Mouse (Mus musculus): Measurements from ENCODE around the gene Dtx4.

Gene Dtx4

GRCm38 (mm10) chr19:12466204-12466603 is 35.0 kb downstream of the Dtx4 start:
- DNase-seq (ENCODE audit: low read depth, low spot score): peak; percentile 89

GRCm38 (mm10) chr19:12465530-12466144 is 35.6 kb downstream of the Dtx4 start:
- no peak for DNase-seq (ENCODE audit: low read depth, low spot score)

DNA sequence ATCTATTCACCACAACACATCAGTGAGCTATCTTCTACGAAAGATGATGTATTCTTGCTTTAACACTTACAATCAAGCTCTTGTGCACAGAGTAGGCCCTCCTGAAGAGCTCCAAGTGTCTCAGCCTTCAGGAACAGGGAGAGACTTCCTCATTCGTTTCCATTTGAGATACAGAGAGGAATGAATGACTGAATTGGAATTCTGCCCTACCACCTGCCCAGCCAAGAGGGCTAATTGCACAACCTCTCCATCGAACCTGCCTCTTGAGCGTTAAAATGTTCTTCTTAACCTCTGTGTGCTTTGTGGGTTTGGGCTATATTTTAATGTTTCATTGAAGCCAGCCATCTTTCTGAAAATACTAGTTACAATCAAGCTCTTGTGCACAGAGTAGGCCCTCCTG is 36.6 kb downstream of the Dtx4 start:
- DNase-seq (ENCODE audit: low read depth, low spot score): peak; percentile 33

DNA sequence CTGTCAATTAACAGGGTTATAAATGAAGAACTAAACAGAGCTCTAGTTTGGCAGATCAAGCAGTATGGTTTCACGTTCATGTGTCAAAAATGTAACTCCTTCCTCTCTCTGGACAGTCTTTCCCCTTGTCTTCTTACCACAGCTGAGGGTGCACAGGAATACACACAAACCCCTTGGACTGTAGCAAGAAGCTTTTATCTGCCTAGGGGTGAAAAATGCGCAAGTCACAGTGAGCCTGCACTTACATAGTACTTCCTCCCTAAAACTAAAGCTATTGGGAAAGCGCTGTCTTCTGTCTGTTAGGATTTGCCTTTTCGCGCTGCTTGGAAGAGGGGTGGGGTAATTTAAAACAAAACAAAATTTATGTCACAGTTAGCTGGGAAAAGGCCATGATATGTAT is 37.1 kb downstream of the Dtx4 start:
- DNase-seq (ENCODE audit: low read depth, low spot score): peak; percentile 48

GRCm38 (mm10) chr19:12463722-12464035 is 37.6 kb downstream of the Dtx4 start:
- peak; percentile 51 for DNase-seq (ENCODE audit: low read depth, low spot score)

DNA sequence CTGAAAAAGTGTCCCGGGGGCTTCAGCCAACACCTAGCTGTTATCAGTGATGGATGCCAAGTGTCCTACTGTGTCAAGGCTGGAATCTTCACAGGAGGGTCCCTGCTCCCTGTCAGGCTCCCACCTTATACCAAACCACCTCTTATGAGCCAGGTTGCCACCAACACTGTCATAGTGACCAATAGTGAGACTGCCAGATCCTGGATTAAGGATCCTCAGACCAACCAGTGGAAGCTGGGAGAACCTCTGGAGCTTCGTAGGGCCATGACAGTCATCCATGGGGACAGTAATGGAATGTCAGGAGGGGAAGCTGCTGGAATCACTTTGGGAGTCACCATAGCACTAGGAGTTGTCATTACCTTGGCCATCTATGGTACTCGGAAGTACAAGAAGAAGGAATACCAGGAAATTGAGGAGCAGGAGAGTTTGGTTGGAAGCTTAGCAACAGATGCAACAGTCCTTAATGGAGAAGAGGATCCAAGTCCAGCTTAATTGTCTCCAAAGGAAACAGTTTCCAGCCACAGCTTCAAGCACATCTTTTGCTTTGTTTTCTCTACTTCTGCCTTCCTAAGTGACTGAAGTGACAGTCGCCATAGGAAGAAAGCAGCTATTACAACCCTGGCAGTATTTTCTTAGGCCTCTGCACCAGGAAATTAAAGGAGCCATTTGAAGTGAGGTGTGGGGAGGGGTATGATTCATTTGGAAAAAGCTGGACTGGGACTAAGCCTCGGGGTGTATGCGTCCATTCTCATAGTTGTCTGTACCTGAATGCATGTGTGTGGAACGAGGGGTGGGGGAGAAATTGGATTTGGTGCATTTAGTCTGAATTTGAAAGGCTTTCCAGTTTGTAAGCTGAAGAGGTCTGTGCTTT is 38.2 kb downstream of the Dtx4 start:
- no peak for DNase-seq (ENCODE audit: low read depth, low spot score)

GRCm38 (mm10) chr19:12460282-12461249 is 40.7 kb downstream of the Dtx4 start, which contains the start of gene Mpeg1:
Gene Mpeg1, plus strand, starts transcription at chr19:12460779.
- DNase-seq (ENCODE audit: low read depth, low spot score): peak; percentile 89

DNA sequence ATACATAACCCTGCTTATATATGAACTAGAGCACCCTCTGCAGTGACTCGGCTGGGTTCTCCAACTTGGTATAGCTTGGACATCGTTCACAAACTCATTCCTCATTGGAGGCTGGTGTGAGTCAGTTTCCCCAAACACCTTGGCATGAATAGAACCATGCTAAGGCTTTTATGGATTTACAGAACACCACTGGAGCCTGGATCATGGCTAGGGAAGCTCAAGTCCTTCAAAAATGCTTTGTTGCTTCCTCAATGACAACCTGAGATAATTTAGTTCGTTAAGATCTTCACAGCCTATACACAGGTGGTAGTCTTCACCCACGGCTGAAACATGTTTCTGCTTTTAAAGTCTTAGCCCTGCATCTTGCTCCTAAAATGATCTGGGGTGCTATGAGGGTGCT is 41.7 kb downstream of the Dtx4 start:
- DNase-seq (ENCODE audit: low read depth, low spot score): peak; percentile 85

- peak; percentile 95 for DNase-seq (ENCODE audit: low read depth, low spot score)
Observed at GRCm38 (mm10) chr19:12457401-12458066, 43.7 kb downstream of the Dtx4 start.

- DNase-seq (ENCODE audit: low read depth, low spot score): no peak
Observed at GRCm38 (mm10) chr19:12445014-12445413, 56.2 kb downstream of the Dtx4 start.

DNA sequence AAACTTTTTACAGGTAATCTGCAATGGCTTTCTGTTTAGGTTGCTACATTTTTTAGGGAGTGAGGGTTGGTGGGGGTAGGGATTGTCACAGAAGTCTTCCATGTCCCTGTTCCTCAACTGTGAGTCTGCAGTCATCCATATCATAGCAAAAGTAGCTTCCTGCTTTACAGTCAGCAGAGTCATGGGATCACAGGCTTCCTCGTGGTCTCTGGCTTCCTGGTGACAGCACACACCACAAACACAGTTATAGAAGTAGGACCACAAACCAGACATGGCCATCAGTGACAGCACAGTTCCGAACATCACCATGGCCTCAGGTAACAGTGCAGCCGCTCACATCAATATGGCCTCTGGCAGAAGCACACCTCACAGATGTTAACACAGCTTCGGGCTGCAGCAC is 58.7 kb downstream of the Dtx4 start:
- no peak for DNase-seq (ENCODE audit: low read depth, low spot score)

- peak; percentile 75 for DNase-seq (ENCODE audit: low read depth, low spot score)
Observed at GRCm38 (mm10) chr19:12440103-12440725, 61.0 kb downstream of the Dtx4 start.

DNA sequence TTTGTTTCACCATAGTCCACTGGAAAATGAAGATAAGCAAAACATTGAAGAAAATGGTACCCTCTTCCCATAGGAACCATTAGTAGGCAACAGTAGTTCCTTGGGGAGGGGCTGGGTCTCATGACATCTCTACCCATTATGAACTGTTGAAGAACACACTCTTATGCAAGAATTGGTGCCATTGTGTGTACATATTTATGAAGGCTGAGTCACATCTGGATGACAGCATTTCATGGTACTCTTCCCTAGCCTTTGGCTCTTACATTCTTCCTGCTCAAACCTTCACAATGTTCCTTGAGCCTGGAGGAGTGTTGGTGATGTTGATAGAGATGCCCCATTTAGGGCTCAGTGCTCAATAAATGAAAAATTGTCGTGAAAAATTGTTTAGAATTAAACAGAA is 61.7 kb downstream of the Dtx4 start:
- no peak for DNase-seq (ENCODE audit: low read depth, low spot score)

DNA sequence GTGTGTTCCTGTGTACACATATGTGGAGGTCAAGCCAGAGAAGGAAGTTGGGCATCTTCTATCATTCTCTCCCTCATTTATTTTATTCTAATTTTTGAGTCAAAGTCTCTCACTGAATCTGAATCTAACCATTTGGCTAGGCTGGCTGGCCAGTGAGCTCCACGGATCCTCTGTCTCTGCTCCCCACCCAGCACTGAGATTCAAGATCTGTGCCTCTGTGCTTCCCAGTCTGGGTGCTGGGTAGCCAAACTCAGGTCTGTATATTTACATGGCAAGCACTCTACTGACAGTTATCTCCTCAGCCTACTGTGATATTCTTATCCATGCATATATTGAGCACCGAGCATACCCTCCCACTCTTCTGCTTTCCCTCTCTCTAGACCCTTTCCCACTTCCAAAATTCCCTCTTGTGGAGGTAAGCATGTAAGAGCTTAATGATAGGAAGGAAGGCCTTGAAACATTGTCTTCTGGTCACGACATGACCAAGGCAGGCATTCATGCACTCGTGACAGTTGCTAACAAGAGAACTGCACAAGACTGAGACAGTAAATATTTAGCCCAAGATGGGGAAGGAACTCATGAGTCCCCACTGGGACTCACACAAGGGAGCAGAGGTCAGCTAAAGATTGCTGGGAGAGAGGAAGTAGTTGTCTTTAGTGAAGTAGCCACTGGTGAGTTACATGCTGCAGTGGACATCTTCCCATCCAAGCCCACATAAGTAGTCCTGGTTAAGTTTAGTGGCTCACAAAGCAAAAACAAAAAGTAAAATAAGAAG is 65.3 kb downstream of the Dtx4 start:
- DNase-seq (ENCODE audit: low read depth, low spot score): peak; percentile 22

GRCm38 (mm10) chr19:12435011-12435416 is 66.2 kb downstream of the Dtx4 start:
- DNase-seq (ENCODE audit: low read depth, low spot score): peak; percentile 83

DNA sequence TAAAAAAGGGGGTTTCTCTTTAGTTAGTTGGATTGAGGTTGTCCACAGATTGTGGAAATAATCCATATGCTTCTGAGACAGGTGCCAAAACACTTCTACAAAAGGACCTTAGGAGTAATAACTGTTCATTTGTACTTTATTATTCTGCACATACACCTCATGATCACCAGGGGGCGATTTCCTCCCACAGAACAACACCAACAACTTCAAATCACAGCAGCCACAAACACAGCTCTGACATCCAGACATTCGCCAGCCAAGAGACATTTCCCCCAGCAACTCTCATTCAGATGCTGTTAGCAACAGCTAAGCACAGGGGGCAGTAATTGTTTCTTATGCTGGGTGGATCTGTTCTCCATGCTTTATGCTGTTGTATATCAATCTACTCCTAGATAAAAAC is 68.2 kb downstream of the Dtx4 start:
- DNase-seq (ENCODE audit: low read depth, low spot score): peak; percentile 86

DNA sequence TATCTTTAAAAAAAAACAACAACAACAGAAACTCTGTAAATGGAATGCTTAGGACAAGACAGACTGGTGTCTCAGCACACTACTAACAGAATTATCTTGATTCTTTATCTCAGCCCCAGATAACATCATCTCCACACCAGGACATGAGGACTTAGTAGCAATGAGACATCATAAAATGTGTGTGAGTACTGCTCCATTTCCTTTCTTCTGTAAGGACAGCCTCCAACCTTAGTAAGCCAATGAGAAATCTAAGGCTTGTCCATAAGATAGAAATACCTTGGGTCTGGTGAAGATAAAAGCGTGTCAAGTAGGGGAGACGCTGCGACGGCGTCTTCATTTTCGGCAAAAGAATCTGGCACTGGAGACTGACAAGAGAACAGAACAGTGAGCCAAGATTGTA is 73.6 kb downstream of the Dtx4 start, which contains the start of gene Pfpl:
Gene Pfpl (plus strand): TSS at position 301 of the 400 bp plus-strand sequence.
- no peak for DNase-seq (ENCODE audit: low read depth, low spot score)

- peak; percentile 61 for DNase-seq (ENCODE audit: low read depth, low spot score)
Observed at GRCm38 (mm10) chr19:12427101-12427500, 74.2 kb downstream of the Dtx4 start.

DNA sequence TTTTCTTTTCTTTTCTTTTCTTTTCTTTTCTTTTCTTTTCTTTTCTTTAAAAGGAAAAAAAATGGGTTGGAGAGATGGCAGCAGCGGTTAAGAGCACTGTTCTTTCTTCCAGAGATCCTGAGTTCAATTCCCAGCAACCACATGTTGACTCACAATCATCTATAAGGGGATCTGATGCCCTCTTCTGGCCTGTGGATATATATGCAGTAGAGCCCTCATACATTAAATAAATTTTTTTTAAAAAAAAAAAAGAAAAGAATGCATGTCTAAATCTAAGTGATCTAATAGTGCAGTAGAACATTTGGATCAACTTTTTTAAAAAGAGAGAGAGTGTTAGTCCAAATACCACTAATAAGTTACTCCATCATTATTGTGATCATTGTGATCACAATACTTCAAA is 79.6 kb downstream of the Dtx4 start:
- no peak for DNase-seq (ENCODE audit: low read depth, low spot score)

DNA sequence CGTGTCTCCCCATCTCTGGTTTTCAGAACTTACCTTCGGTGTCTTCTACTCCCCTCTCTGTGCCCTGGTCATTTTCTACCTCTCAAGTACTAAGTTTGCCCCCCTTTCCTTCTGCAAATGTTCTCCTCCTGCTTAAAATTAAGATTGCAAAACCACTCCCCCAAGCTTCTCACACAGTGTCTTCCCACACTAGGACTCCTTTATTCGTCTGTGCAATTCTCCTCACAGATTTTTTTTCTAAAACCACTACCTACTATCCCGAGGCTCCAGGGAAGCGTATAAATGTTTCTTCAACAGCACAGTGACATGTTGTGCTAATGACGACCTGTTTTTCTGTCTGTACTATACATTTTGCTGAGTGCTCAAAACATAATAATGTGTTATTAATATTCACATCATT is 80.7 kb downstream of the Dtx4 start:
- DNase-seq (ENCODE audit: low read depth, low spot score): no peak
